Mouse (Mus musculus): Measurements from ENCODE around the gene Dbndd2. TPM values are rescaled to one million over a fixed set of nuclear protein-coding genes. Genes with fewer than 3 reads are reported as not detected.

Dbndd2 gene
- polyA plus RNA-seq, 1 experiment from 2014 or later = 3.8 TPM

DNA sequence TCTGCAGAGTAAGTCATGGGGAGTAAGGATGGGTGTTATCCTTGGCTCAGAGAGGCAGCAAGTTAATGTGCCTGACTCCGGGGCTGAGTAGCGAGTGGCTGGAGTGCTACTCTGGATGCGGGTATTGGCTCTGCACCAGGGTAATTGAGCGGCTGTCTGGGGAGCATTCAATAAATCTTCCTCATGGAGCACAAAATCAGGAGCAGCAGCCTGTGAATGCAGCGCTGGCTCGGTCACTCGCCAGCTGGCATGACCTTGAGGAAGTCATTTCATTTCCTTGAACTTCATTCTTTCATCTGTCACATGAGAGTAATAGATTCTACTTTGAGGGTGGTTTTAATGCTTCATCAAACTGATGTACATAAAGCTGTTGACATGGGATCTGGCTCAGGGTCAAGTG, 14.6 kb downstream of the Dbndd2 start:
- Histone ChIP-seq H3K4me3 (ENCODE audit: low read depth, low read length) (no peak overlapping the region), H3K27me3 (ENCODE audit: control insufficient read depth, insufficient read depth, low read length) (no peaks in the 10 kb centered on the region), H3K4me1 (replicated peaks; ENCODE audit: control insufficient read depth, insufficient read depth, low read length) (no peaks in the 10 kb centered on the region; the same call in 1 of the 2 replicates), H3K36me3 (ENCODE audit: control insufficient read depth, insufficient read depth, low read length) (peaks cover 16% of the 10 kb centered on the region), H3K4me2 (replicated peaks; ENCODE audit: low read depth, low read length) (no peak overlapping the region), H3K9me3 (ENCODE audit: control insufficient read depth, low read length) (peaks cover 3% of the 10 kb centered on the region; the same call in 1 of the 2 replicates), H3K27ac (ENCODE audit: low read depth, low read length) (no peak overlapping the region), H3K9ac (ENCODE audit: low read depth, low read length) (no peak overlapping the region)
- 87% methylated on average over 7 of the region's 7 CpGs for WGBS
- DNase-seq (ENCODE audit: low spot score) (no peak), ATAC-seq (ENCODE audit: low FRiP score) (no peak)

DNA sequence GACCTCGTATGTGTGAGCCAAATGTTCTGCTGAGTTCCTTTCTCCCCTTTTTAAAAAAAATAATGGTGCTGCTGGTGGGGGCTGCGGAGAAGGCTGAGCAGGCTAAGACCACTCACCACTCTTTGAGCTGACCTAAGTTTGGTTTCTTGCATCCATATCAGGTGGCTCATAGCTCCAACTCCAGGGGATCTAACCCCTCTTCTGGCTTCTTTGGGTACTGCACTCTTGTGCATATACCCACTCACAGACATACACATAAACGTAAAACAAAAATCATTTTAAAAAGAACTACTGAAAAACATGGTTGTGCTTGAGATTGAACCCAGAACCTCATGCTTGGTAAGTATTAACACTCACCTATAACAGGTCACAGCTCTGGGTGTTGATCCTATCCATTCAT, 19.0 kb downstream of the Dbndd2 start:
- no peaks in the 10 kb centered on the region for H3K27me3 ChIP-seq (ENCODE audit: control insufficient read depth, insufficient read depth, low read length)
- no peak for DNase-seq (ENCODE audit: low spot score)
- H3K36me3 ChIP-seq (ENCODE audit: control insufficient read depth, insufficient read depth, low read length) = peaks cover 16% of the 10 kb centered on the region
- no peak overlapping the region for H3K9ac ChIP-seq (ENCODE audit: low read depth, low read length)
- H3K4me1 ChIP-seq (replicated peaks; ENCODE audit: control insufficient read depth, insufficient read depth, low read length) = no peaks in the 10 kb centered on the region
- H3K9me3 ChIP-seq (ENCODE audit: control insufficient read depth, low read length) = peaks cover 3% of the 10 kb centered on the region; the same call in 1 of the 2 replicates
- ATAC-seq (ENCODE audit: low FRiP score) = no peak
- H3K4me2 ChIP-seq (replicated peaks; ENCODE audit: low read depth, low read length) = no peak overlapping the region
- no peak overlapping the region for H3K27ac ChIP-seq (ENCODE audit: low read depth, low read length)
- no peak overlapping the region for H3K4me3 ChIP-seq (ENCODE audit: low read depth, low read length)
- WGBS = 94% methylated on average over 3 of the region's 3 CpGs

DNA sequence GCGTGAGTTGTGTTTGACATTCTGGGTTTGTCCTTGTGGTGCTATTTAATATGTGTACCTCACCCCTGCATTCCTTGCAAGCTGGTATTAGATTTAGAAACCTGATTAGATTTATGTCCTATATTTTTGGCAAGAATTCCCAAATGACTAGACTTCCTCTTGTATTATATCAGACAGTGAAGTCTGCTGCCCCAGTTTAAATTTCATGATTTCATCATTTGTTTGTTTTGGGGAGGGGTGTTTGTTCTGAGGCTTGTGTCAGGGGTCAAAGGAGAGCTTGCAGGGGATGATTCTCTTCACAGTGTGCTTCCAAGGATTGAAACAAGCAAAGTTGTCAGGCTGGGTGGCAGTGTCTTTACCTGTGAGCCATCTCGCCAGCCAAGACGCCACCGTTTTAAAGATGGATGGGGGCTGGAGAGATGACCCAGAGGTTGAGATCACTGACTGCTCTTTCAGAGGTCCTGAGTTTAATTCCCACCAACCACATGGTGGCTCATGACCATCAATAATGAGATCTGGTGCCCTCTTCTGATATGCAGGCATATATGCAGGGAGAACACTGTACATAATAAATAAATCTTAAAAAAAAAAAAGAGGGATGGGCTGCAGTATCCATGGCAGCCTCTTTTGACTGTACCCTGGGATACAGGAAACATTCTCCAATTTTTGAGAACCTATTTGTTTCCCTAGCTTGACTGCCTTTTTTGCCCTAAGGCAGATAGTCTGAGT, 19.9 kb downstream of the Dbndd2 start:
- H3K36me3 ChIP-seq (ENCODE audit: control insufficient read depth, insufficient read depth, low read length) = peaks cover 16% of the 10 kb centered on the region

DNA sequence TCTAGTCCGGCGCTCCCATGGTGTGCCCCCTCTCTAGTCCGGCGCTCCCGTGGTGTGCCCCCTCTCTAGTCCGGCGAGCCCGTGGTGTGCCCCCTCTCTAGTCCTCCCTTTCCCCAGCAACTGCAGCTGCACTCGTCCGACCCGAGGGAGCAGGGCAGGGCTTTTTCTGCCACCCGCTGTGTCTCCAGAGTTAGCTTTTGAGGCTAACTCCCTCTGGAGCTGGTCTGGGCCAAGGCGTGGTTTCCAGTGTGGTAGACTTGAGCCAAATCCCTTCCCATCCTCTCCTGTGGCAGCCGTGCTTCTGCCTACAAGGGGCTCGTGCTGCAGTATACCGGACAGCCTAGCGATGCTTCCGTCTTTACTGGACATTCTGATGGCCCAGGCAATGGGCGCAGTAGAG, 21.9 kb downstream of the Dbndd2 start:
- DNase-seq (ENCODE audit: low spot score) = no peak
- H3K4me2 ChIP-seq (replicated peaks; ENCODE audit: low read depth, low read length) = no peak overlapping the region
- peaks cover 3% of the 10 kb centered on the region; the same call in 1 of the 2 replicates for H3K9me3 ChIP-seq (ENCODE audit: control insufficient read depth, low read length)
- ATAC-seq (ENCODE audit: low FRiP score) = no peak
- H3K27ac ChIP-seq (ENCODE audit: low read depth, low read length) = no peak overlapping the region
- H3K4me1 ChIP-seq (replicated peaks; ENCODE audit: control insufficient read depth, insufficient read depth, low read length) = no peaks in the 10 kb centered on the region
- WGBS = 86% methylated on average over 19 of the region's 19 CpGs
- no peaks in the 10 kb centered on the region for H3K27me3 ChIP-seq (ENCODE audit: control insufficient read depth, insufficient read depth, low read length)
- H3K4me3 ChIP-seq (ENCODE audit: low read depth, low read length) = no peak overlapping the region
- peaks cover 16% of the 10 kb centered on the region for H3K36me3 ChIP-seq (ENCODE audit: control insufficient read depth, insufficient read depth, low read length)
- no peak overlapping the region for H3K9ac ChIP-seq (ENCODE audit: low read depth, low read length)

More for the DNA sequence above, 19.9 kb downstream of the Dbndd2 start:
- Histone ChIP-seq H3K4me2 (replicated peaks; ENCODE audit: low read depth, low read length) (no peak overlapping the region), H3K9ac (ENCODE audit: low read depth, low read length) (no peak overlapping the region), H3K4me1 (replicated peaks; ENCODE audit: control insufficient read depth, insufficient read depth, low read length) (no peaks in the 10 kb centered on the region), H3K4me3 (ENCODE audit: low read depth, low read length) (no peak overlapping the region), H3K27me3 (ENCODE audit: control insufficient read depth, insufficient read depth, low read length) (no peaks in the 10 kb centered on the region), H3K9me3 (ENCODE audit: control insufficient read depth, low read length) (peaks cover 3% of the 10 kb centered on the region; the same call in 1 of the 2 replicates), H3K27ac (ENCODE audit: low read depth, low read length) (no peak overlapping the region)
- DNase-seq (ENCODE audit: low spot score) (no peak), ATAC-seq (ENCODE audit: low FRiP score) (no peak)
- WGBS = 94% methylated on average over 4 of the region's 4 CpGs

DNA sequence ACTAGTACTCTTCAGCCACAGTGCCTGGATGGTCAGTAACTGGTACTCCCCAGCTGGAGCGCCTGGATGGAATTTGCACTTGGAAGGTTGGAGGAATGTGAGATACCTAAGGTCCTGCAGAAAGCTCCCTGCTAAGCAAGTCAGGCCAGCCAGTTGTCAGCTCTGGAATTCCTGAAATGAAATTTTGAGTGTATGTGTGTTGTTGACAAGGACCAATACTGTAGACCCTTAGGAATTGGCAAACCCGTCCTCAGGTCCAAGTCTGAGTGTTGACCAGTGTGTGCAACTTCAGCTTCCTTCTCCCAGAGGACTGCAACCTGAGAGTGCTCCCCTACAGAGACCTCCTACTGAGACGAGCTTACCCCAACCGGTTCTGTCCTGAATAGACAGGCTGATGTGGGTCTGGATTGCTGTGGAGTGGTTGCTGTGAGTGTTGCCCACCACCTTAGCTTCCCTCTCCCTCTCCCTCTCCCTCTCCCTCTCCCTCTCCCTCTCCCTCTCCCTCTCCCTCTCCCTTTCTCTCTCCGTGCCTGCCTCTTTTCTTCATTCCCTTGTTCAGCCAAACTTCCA, 24.8 kb downstream of the Dbndd2 start:
- DNase-seq (ENCODE audit: low spot score) (no peak), ATAC-seq (ENCODE audit: low FRiP score) (no peak)
- Histone ChIP-seq H3K27ac (ENCODE audit: low read depth, low read length) (no peak overlapping the region), H3K4me1 (replicated peaks; ENCODE audit: control insufficient read depth, insufficient read depth, low read length) (no peaks in the 10 kb centered on the region), H3K36me3 (ENCODE audit: control insufficient read depth, insufficient read depth, low read length) (no peaks in the 10 kb centered on the region), H3K27me3 (ENCODE audit: control insufficient read depth, insufficient read depth, low read length) (no peaks in the 10 kb centered on the region), H3K4me2 (replicated peaks; ENCODE audit: low read depth, low read length) (no peak overlapping the region), H3K4me3 (ENCODE audit: low read depth, low read length) (no peak overlapping the region), H3K9ac (ENCODE audit: low read depth, low read length) (no peak overlapping the region), H3K9me3 (ENCODE audit: control insufficient read depth, low read length) (no peaks in the 10 kb centered on the region)
- WGBS = 44% methylated on average over 5 of the region's 5 CpGs

DNA sequence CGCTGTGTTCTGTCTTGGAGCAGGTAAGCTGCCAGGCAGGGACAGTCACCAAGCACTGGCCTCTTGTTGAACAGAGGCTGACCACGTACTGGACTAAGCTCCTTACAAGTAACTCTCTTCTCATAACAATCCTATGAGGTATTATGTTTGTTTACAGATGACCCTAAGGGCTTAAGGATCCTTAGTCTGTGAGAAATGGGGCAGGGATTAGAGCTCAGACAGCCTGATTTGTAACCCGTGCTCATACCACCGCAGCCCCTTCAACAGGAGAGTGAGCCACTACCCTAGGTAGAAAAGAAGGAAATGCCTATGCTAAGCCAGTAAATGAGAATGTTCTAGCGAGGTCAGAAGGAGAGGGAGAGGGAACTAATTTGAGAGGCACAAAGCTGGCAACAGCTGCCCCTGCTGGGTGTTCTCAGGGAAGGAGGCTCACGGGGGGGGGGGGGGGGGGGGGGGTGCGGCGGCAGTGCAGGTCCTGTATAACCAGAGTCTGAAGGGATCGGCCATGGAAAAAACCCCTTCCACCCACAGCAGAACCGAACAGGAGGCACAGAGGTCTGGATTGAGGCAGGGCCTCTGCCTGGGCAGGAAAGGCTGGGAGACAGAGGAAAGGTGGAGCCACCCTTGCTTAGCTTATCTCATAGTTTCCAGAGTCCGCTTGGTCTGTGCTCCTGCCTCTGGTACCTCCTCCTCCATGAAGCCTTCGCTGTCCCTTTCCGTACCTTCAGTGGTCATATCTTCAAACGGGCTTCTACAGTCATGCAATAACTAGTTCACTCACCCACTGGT, 26.4 kb downstream of the Dbndd2 start:
- Histone ChIP-seq H3K4me2 (replicated peaks; ENCODE audit: low read depth, low read length) (no peak overlapping the region), H3K27me3 (ENCODE audit: control insufficient read depth, insufficient read depth, low read length) (no peaks in the 10 kb centered on the region), H3K9ac (ENCODE audit: low read depth, low read length) (no peak overlapping the region), H3K4me1 (replicated peaks; ENCODE audit: control insufficient read depth, insufficient read depth, low read length) (no peaks in the 10 kb centered on the region), H3K27ac (ENCODE audit: low read depth, low read length) (no peak overlapping the region), H3K9me3 (ENCODE audit: control insufficient read depth, low read length) (no peaks in the 10 kb centered on the region), H3K4me3 (ENCODE audit: low read depth, low read length) (no peak overlapping the region), H3K36me3 (ENCODE audit: control insufficient read depth, insufficient read depth, low read length) (no peaks in the 10 kb centered on the region)
- no peak for DNase-seq (ENCODE audit: low spot score)
- no peak for ATAC-seq (ENCODE audit: low FRiP score)
- WGBS = 75% methylated on average over 11 of the region's 14 CpGs

DNA sequence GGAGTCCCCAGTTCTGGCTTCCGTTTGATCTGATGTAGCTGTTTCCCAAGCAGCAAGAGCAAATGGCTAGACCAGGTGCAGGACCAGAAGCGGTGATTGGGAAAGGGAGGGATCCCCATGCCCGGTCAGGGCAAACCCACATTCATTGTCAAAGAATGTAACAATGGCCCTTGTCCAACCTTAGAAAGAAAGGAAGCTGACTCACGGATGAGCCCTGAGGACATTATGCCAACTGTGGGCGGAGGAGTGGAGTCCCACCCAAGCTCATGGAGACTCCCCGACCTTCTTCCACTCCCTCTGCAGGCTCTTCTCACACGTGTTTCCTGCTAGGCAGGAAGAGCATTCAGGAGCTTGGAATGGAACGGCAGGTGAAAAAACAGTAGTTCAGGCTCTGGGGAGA, 27.5 kb downstream of the Dbndd2 start:
- Histone ChIP-seq H3K4me3 (ENCODE audit: low read depth, low read length) (no peak overlapping the region), H3K4me1 (replicated peaks; ENCODE audit: control insufficient read depth, insufficient read depth, low read length) (no peaks in the 10 kb centered on the region)
- ATAC-seq (ENCODE audit: low FRiP score) = no peak

DNA sequence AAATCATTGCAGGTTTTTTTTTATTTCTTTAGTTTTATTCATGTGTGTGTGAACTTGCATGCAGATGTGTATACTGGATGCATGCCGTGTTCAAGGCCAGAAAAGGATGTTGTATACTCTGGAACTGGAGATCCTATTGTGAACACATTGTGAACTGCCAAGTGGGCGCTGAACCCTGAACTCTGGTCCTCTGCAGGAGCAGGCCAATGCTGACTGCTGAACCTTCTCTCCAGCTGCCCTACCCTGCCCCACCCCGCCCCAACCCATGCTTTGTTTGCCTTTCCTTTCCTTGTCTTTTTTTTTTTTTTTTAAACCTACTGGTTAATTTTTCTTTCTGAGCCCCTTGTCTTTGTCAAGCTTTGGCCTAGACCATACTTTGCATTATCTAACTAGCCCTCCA, 29.0 kb downstream of the Dbndd2 start:
- Histone ChIP-seq H3K4me1 (replicated peaks; ENCODE audit: control insufficient read depth, insufficient read depth, low read length) (no peaks in the 10 kb centered on the region), H3K9me3 (ENCODE audit: control insufficient read depth, low read length) (no peaks in the 10 kb centered on the region), H3K36me3 (ENCODE audit: control insufficient read depth, insufficient read depth, low read length) (no peaks in the 10 kb centered on the region), H3K27me3 (ENCODE audit: control insufficient read depth, insufficient read depth, low read length) (no peaks in the 10 kb centered on the region), H3K4me3 (ENCODE audit: low read depth, low read length) (no peak overlapping the region), H3K27ac (ENCODE audit: low read depth, low read length) (no peak overlapping the region), H3K4me2 (replicated peaks; ENCODE audit: low read depth, low read length) (no peak overlapping the region), H3K9ac (ENCODE audit: low read depth, low read length) (no peak overlapping the region)
- 83% methylated on average over 3 of the region's 3 CpGs for WGBS
- ATAC-seq (ENCODE audit: low FRiP score) = no peak
- no peak for DNase-seq (ENCODE audit: low spot score)

More for the DNA sequence above, 27.5 kb downstream of the Dbndd2 start:
- H3K36me3 ChIP-seq (ENCODE audit: control insufficient read depth, insufficient read depth, low read length) = no peaks in the 10 kb centered on the region
- no peak overlapping the region for H3K27ac ChIP-seq (ENCODE audit: low read depth, low read length)
- H3K9ac ChIP-seq (ENCODE audit: low read depth, low read length) = no peak overlapping the region
- WGBS = 76% methylated on average over 8 of the region's 8 CpGs
- no peak overlapping the region for H3K4me2 ChIP-seq (replicated peaks; ENCODE audit: low read depth, low read length)
- no peaks in the 10 kb centered on the region for H3K9me3 ChIP-seq (ENCODE audit: control insufficient read depth, low read length)
- DNase-seq (ENCODE audit: low spot score) = no peak
- H3K27me3 ChIP-seq (ENCODE audit: control insufficient read depth, insufficient read depth, low read length) = no peaks in the 10 kb centered on the region

Measured in hindbrain, embryonic 11.5 days (tissue).